Mouse (Mus musculus) E14TG2a.4 (cell line): ENCODE data around the gene Vps51.

Experiments
- H3K27me3 ChIP-seq: 2 replicates; pipeline ENCODE4 v1.6.1; 2014; ENCODE audit warnings: low read length, control low read depth; ENCODE audit not compliant: insufficient read depth
- H3K36me3 ChIP-seq: 2 replicates; pipeline ENCODE4 v1.6.1; 2014; ENCODE audit warnings: low read length, control low read depth; ENCODE audit not compliant: insufficient read depth
- H3K4me1 ChIP-seq: replicated peaks from 2 replicates; pipeline ENCODE4 v1.6.1; 2014; ENCODE audit warnings: low read depth, low read length, control low read depth
- H3K4me3 ChIP-seq: replicated peaks from 2 replicates; pipeline ENCODE4 v1.5.1; 2014; ENCODE audit warnings: mild to moderate bottlenecking, low read length
- H3K9me3 ChIP-seq: 2 replicates; pipeline ENCODE4 v1.6.1; 2014; ENCODE audit warnings: low read length, control low read depth
- CTCF ChIP-seq: conservative IDR thresholded peaks from 2 replicates; pipeline ENCODE4 v1.5.1; 2014; ENCODE audit warnings: low read length
- NANOG ChIP-seq: IDR thresholded peaks from 2 replicates; pipeline ENCODE4 v1.6.1; 2014; ENCODE audit warnings: borderline replicate concordance, low read length, mixed read lengths
- POU5F1 ChIP-seq: IDR thresholded peaks from 2 replicates; pipeline ENCODE4 v1.6.1; 2014; ENCODE audit warnings: low read length, borderline replicate concordance

Gene Vps51

DNA sequence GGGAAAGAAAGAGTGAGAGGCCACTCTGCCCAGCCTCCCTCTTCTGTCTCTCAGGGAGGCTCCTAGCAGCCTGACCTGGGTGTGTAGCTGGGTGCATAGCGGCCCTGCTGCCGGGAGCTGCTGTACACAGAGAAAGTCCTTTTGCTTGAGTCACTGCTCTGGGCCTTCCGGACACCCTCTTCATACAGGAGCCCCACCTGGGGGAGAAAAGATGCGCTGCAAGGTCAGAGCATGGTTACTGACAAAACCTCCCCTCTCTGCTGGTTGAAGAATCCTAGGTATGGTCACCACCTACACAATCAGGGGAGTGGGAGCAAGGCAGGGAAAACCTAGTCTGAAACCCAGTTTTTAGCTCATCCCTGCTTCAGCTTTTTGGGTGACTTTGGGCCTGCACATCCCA lies 8.1 kb downstream of the Vps51 start:
- no peak for TF ChIP-seq CTCF
- no peak for TF ChIP-seq POU5F1
- TF ChIP-seq NANOG: no peak
- Histone ChIP-seq H3K9me3 (no peaks in the 10 kb centered on the region), H3K4me3 (no peak overlapping the region), H3K4me1 (peaks cover 66% of the 10 kb centered on the region), H3K36me3 (peaks cover 44% of the 10 kb centered on the region), H3K27me3 (no peaks in the 10 kb centered on the region)

DNA sequence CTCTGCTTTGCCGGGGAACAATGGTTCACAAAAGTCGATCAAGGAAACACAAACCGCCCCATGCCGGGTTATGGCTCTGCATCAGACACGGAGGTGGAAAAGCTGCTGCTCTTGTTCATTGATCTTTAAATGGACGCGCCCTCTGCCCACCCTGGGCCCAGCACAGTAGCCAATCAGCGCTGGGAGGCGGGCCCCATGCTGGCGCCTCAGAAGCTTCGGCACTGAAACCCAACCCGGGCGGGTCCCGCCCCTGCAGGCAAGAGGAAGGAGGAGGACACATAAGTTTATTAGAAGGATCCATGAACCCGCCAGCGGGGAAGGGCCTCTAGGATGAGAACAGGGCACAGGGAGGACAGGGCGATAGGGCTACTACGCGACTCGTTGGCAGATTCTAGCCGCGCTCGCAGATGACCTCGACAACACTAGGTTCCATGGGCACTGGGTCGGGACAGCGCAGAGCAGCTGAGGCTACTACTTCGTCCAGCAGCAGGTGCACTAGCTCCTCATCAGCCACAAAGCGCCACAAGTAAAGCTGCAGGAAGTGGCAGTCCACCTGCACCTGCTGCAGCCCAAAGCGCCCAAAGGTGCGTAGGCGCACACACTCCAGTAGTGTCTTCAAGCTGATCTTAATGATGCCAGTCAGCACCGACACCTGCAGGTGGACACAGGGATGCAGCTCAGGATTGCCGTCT lies 9.2 kb downstream of the Vps51 start, which contains the start of gene Tm7sf2:
TSS of gene Tm7sf2 (minus strand) at position 650 of the 692 bp plus-strand sequence.
- peak within 1 kb of the TSS; percentile 86 for H3K4me3 ChIP-seq
- TF ChIP-seq POU5F1 (no peak), CTCF (no peak), NANOG (no peak)
- H3K9me3 ChIP-seq: no peaks in the 10 kb centered on the region
- H3K36me3 ChIP-seq: peaks cover 46% of the 10 kb centered on the region
- H3K27me3 ChIP-seq: no peaks in the 10 kb centered on the region
- peaks cover 75% of the 10 kb centered on the region for H3K4me1 ChIP-seq

DNA sequence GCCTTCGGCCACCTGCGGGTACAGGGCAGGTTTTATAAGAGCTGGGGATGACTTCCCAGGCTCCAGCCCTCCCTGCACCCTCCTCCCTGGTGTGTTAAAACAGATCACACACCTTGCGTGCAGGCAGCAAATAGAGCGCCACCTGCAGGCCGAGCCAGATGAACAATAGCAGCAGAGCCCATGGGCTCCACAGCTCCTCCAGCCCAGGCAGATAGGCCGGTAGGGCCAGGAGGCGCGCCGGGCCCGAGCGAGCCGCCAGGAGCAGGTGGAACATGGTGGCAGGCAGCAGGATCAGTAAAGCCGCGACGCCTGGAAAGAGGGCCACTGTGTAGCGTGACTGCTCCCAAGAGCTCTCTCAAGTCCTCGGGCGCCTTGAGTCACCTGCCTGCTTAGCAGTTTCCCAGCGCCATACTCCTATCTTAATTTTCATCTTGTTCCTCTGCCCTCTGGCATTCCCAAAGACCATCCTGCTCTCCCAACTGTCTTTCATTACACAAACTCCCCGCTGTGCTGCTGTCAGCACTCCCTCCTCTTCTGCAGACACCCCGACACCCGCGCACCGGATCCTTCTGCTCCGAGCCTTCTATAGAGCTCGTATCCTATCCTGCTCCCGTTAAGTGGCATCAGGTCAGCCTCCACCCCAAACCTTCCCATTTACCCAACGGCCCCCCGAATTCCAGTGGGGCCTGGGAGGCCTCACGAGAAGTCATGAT lies 9.9 kb downstream of the Vps51 start:
- Histone ChIP-seq H3K4me3 (peak overlapping the region; percentile 86), H3K36me3 (peaks cover 48% of the 10 kb centered on the region), H3K27me3 (no peaks in the 10 kb centered on the region), H3K9me3 (no peaks in the 10 kb centered on the region), H3K4me1 (peaks cover 76% of the 10 kb centered on the region)
- TF ChIP-seq NANOG (no peak), CTCF (peak; percentile 78)

DNA sequence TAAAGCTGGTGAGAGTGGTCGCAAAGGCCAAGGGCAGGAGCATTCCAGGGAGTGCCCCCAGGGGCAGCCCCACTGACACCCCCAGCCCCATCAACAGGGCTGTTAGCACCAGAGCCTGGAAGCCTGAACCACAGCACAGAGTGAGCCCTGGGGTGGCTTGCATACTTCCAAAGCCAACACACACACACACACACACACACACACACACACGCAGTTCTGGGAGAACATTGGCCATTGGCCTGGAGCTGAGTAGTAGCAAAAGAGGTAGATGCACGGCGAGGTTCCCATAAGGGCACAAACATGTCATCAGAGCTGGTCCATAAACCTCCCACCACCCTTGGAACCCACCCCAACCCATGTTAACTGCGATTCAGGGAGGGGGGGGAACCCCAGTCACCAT lies 10.5 kb downstream of the Vps51 start:
- no peak for TF ChIP-seq CTCF
- no peak for TF ChIP-seq POU5F1
- no peak for TF ChIP-seq NANOG
- peak overlapping the region; percentile 86 for H3K4me3 ChIP-seq

DNA sequence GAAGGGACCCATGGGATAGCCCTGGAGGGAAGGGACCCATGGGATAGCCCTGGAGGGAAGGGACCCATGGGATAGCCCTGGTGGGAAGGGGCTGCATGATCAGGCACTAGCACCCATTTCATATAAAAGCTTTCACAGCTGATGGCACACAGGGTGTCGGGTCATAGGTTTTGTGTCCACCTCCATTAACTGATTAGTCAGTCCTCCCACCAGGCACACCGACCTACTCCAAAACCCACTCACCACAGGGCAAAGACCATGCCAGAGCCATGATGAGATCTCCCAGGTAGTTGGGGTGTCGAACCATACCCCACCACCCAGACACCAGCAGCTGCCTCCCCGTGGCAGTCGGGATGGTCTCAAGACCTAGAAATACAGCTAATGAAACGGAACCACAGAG lies 13.9 kb downstream of the Vps51 start:
- TF ChIP-seq POU5F1 (no peak), NANOG (no peak), CTCF (no peak)
- peaks cover 55% of the 10 kb centered on the region for H3K4me1 ChIP-seq
- H3K36me3 ChIP-seq: peaks cover 56% of the 10 kb centered on the region
- H3K27me3 ChIP-seq: no peaks in the 10 kb centered on the region
- no peaks in the 10 kb centered on the region for H3K9me3 ChIP-seq
- H3K4me3 ChIP-seq: no peak overlapping the region; the same call in 1 of the 2 replicates

More for the DNA sequence above, 10.5 kb downstream of the Vps51 start:
- Histone ChIP-seq H3K36me3 (peaks cover 50% of the 10 kb centered on the region), H3K27me3 (no peaks in the 10 kb centered on the region), H3K4me1 (peaks cover 75% of the 10 kb centered on the region), H3K9me3 (no peaks in the 10 kb centered on the region)

DNA sequence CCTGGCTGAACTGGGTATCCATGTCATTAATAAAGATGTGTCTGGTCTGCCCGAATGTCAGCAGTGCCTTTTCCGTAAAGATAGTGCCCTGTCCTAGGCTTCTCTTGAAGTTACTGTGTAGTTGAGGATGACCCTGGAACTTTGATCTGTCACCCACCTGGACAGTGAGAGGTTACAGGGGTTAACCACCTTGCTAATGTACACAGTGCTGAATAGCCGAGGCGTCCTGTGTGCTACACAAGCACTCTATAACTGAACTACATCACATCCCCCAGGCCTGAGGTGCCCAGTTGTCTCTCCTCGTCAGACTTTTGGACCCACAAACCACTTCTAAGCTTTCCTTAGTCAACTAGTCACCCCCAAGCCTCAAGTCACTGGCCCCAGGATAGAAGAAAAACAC lies 14.6 kb downstream of the Vps51 start:
- H3K9me3 ChIP-seq: no peaks in the 10 kb centered on the region
- H3K4me3 ChIP-seq: peak overlapping the region; percentile 92
- H3K4me1 ChIP-seq: peaks cover 50% of the 10 kb centered on the region
- H3K27me3 ChIP-seq: no peaks in the 10 kb centered on the region
- TF ChIP-seq POU5F1: no peak
- TF ChIP-seq CTCF: no peak
- TF ChIP-seq NANOG: no peak
- peaks cover 57% of the 10 kb centered on the region for H3K36me3 ChIP-seq

DNA sequence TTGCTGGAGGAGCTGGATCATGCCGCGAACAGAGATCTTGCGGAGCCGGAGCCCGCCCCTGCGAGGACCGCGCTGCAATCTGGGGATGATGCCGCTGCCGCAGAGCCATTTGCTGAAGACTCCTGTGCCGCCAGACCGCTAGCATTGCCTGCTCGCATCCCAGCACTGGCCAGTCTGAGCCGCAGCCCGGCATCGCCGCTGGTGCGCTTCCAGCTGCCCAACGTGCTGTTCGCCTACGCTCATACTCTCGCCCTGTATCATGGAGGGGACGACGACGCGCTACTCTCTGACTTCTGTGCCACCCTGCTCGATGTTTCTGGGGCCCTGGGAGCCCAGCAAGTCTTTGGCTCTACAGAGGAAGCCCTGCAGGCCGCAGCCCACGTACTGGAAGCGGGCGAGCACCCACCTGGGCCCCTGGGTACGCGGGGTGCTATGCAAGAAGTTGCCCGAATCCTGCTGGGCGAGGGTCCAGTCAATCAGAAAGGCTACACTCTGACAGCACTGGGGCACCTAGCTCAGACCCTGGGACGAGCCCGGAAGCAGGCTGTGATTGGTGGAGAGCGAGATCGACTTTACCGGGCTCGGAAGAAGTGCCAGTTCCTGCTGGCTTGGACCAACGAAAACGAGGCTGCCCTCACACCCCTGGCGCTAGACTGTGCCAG lies 15.3 kb downstream of the Vps51 start:
- Histone ChIP-seq H3K4me3 (peak overlapping the region; percentile 92), H3K27me3 (no peaks in the 10 kb centered on the region), H3K4me1 (peaks cover 48% of the 10 kb centered on the region), H3K9me3 (no peaks in the 10 kb centered on the region), H3K36me3 (peaks cover 58% of the 10 kb centered on the region)
- TF ChIP-seq CTCF (no peak), POU5F1 (no peak), NANOG (no peak)

DNA sequence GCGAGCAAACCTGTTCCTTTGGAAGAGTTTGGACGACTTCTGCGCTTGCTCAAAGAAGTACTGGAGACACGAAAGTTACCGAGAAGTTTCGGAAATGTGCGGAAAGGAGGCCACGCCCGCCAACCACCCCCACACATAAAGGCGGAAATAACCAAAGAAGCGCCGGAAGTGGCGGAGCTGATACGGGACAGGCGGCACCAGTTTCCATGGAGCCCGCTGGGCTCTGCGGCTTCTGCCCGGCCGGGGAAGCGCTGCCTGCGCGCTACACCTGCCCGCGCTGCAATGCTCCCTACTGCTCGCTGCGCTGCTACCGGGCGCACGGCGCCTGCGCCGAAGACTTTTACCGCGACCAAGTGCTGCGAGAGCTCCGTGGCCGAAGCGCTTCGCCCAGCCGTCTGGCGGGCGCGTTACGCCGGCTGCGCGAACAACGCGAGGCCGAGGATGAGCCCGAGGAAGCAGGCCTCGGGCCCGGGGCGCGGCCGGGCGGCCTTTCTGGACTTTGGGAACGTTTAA lies 16.0 kb downstream of the Vps51 start, which contains the start of gene Znhit2:
TSS of gene Znhit2 (plus strand) at position 172 of the 513 bp plus-strand sequence.
- Histone ChIP-seq H3K4me3 (peak within 1 kb of the TSS; percentile 92), H3K9me3 (no peaks in the 10 kb centered on the region), H3K4me1 (peaks cover 48% of the 10 kb centered on the region), H3K27me3 (no peaks in the 10 kb centered on the region), H3K36me3 (peaks cover 62% of the 10 kb centered on the region)
- TF ChIP-seq NANOG: no peak
- TF ChIP-seq POU5F1: no peak
- no peak for TF ChIP-seq CTCF
